35 mouse cellular contexts compared by ENCODE assay signal in genomic region chr10:52388922-52389430, GRCm38 (mm10). TPM values are rescaled to one million over a fixed set of nuclear protein-coding genes. Genes with fewer than 3 reads are reported as not detected.
A peak's percentile ranks its signal among the peaks of the same experiment; 100 is the strongest.
DNase-seq lines count a peak whose midpoint lies in the region; ATAC-seq and TF ChIP-seq lines count a peak whose summit lies in the region.
"Had no signal": no experiment of that assay in that cellular context is flagged by ENCODE, and none has a peak within 500 bp of the region (broad histone marks: within the 10 kb centered on the region; RNA-seq: fewer than 3 reads in every experiment).

Gene Nepn (plus strand): TSS chr10:52388972.

- in situ Hi-C loops in CH12.LX (cut with MboI; ENCODE audit: low pct_ligation_motif_present, low pct_unique_long_range_greater_than_20kb, low sequenced_read_pairs) = loop anchor here (5.0 to 25.0 kb wide), 2 partner anchors 157 to 277 kb away; partner anchors contain the start of gene Dcbld1

- no peak within 1 kb of the TSS for H3K4me3 ChIP-seq in heart, embryonic 16.5 days (ENCODE audit: low read length)
- no peak within 1 kb of the TSS for H3K4me3 ChIP-seq in CH12.LX (replicated peaks in 1 of 3; ENCODE audit: low read depth in 2 of 3, low read length in 2 of 3, poor library complexity in 1 of 3)
- H3K4me3 ChIP-seq in embryonic facial prominence, embryonic 10.5 days = no peak within 1 kb of the TSS
- no peak within 1 kb of the TSS for H3K4me3 ChIP-seq in limb, embryonic 12.5 days (replicated peaks)
- H3K4me3 ChIP-seq in forebrain, embryonic 11.5 days (ENCODE audit: low read depth, low read length) = no peak within 1 kb of the TSS
- H3K4me3 ChIP-seq: embryonic facial prominence, embryonic 13.5 days; erythroblast, embryonic 14.5 days; forebrain, embryonic 12.5 days; heart, embryonic 10.5 days; liver, embryonic 12.5 days; megakaryocyte, embryonic 14.5 days; midbrain, embryonic 12.5 days; neural tube, embryonic 13.5 days had no signal

- no peaks in the 10 kb centered on the region for H3K27me3 ChIP-seq in heart, embryonic 16.5 days (ENCODE audit: control insufficient read depth, insufficient read depth, low read length)
- H3K27me3 ChIP-seq in CH12.LX (replicated peaks) = no peaks in the 10 kb centered on the region
- H3K27me3 ChIP-seq in embryonic facial prominence, embryonic 10.5 days (replicated peaks; ENCODE audit: low read depth, poor library complexity, severe bottlenecking) = no peaks in the 10 kb centered on the region
- no peaks in the 10 kb centered on the region for H3K27me3 ChIP-seq in limb, embryonic 12.5 days
- no peaks in the 10 kb centered on the region for H3K27me3 ChIP-seq in forebrain, embryonic 11.5 days (ENCODE audit: control insufficient read depth, insufficient read depth, low read length)
- H3K27me3 ChIP-seq: embryonic facial prominence, embryonic 13.5 days; forebrain, embryonic 12.5 days; liver, embryonic 12.5 days; midbrain, embryonic 12.5 days; neural tube, embryonic 13.5 days had no signal

- H3K4me2 ChIP-seq in heart, embryonic 16.5 days (ENCODE audit: low read depth, low read length) = no peak within 1 kb of the TSS
- peak within 1 kb of the TSS; percentile 15; the same call in 1 of the 2 replicates for H3K4me2 ChIP-seq in CH12.LX (ENCODE audit: insufficient read depth, low read depth, poor library complexity, severe bottlenecking)
- H3K4me2 ChIP-seq in limb, embryonic 12.5 days = no peak within 1 kb of the TSS
- H3K4me2 ChIP-seq in forebrain, embryonic 11.5 days (ENCODE audit: low read depth, low read length, severe bottlenecking) = no peak within 1 kb of the TSS
- H3K4me2 ChIP-seq: embryonic facial prominence, embryonic 13.5 days; forebrain, embryonic 12.5 days; hindbrain, embryonic 14.5 days; liver, embryonic 12.5 days; midbrain, embryonic 12.5 days; neural tube, embryonic 13.5 days had no signal

- H3K9me3 ChIP-seq in heart, embryonic 16.5 days (replicated peaks; ENCODE audit: control insufficient read depth, low read length) = no peaks in the 10 kb centered on the region
- no peaks in the 10 kb centered on the region for H3K9me3 ChIP-seq in CH12.LX (replicated peaks; ENCODE audit: low read length)
- H3K9me3 ChIP-seq in embryonic facial prominence, embryonic 10.5 days = no peaks in the 10 kb centered on the region
- H3K9me3 ChIP-seq in limb, embryonic 12.5 days = no peaks in the 10 kb centered on the region
- no peaks in the 10 kb centered on the region for H3K9me3 ChIP-seq in forebrain, embryonic 11.5 days (ENCODE audit: control insufficient read depth, low read length)
- H3K9me3 ChIP-seq: embryonic facial prominence, embryonic 13.5 days; forebrain, embryonic 12.5 days; heart, embryonic 10.5 days; liver, embryonic 12.5 days; megakaryocyte, embryonic 14.5 days; midbrain, embryonic 12.5 days; neural tube, embryonic 13.5 days had no signal

- TF ChIP-seq EP300 in CH12.LX (IDR thresholded peaks at IDR 0.05; ENCODE audit: low read length) = no peak

- no peak for TF ChIP-seq RAD21 in CH12.LX (IDR thresholded peaks at IDR 0.05; ENCODE audit: low read depth, low read length)

- no peaks in the 10 kb centered on the region for H3K36me3 ChIP-seq in heart, embryonic 16.5 days (ENCODE audit: control insufficient read depth, insufficient read depth)
- H3K36me3 ChIP-seq in CH12.LX (replicated peaks in 1 of 2; ENCODE audit: control insufficient read depth in 1 of 2, insufficient read depth in 1 of 2, low read length in 1 of 2) = no peaks in the 10 kb centered on the region
- H3K36me3 ChIP-seq in embryonic facial prominence, embryonic 10.5 days (replicated peaks) = no peaks in the 10 kb centered on the region
- no peaks in the 10 kb centered on the region for H3K36me3 ChIP-seq in limb, embryonic 12.5 days
- no peaks in the 10 kb centered on the region for H3K36me3 ChIP-seq in forebrain, embryonic 11.5 days (ENCODE audit: control insufficient read depth, insufficient read depth, low read length)
- H3K36me3 ChIP-seq: embryonic facial prominence, embryonic 13.5 days; forebrain, embryonic 12.5 days; heart, embryonic 10.5 days; liver, embryonic 12.5 days; midbrain, embryonic 12.5 days; neural tube, embryonic 13.5 days had no signal

- no peak for TF ChIP-seq CTCF in CH12.LX (conservative IDR thresholded peaks at IDR 0.05 in 1 of 2, IDR thresholded peaks at IDR 0.05 in 1 of 2; ENCODE audit: low read depth in 2 of 2, low read length in 2 of 2)

- DNase-seq in heart, adult 9 months (ENCODE audit: low spot score in 2 of 2) = no peak
- no peak for DNase-seq in CH12.LX (ENCODE audit: extremely low read depth)
- no peak for DNase-seq in embryonic facial prominence, embryonic 10.5 days (ENCODE audit: low spot score)
- no peak for DNase-seq in cerebellum, postnatal 14 days
- no peak for DNase-seq in forebrain, embryonic 11.5 days (ENCODE audit: low spot score)
- DNase-seq: adrenal gland, postnatal 25 days; cerebellum, adult 2 months; cerebellum, postnatal 36 days; forebrain, postnatal 0 days; gastrocnemius, postnatal 25 days; kidney, postnatal 4 days; left cerebral cortex, postnatal 4 days; liver, postnatal 0 days; lung, postnatal 4 days; thymus, postnatal 25 days had no signal

- H3K27ac ChIP-seq in heart, embryonic 16.5 days (ENCODE audit: low read length) = peak within 1 kb of the TSS; percentile 63
- H3K27ac ChIP-seq in CH12.LX (ENCODE audit: insufficient read depth, low read depth) = no peak within 1 kb of the TSS
- H3K27ac ChIP-seq in embryonic facial prominence, embryonic 10.5 days (replicated peaks) = peak within 1 kb of the TSS; percentile 30; the same call in 1 of the 2 replicates
- H3K27ac ChIP-seq in limb, embryonic 12.5 days = peak within 1 kb of the TSS; percentile 42
- H3K27ac ChIP-seq in forebrain, embryonic 11.5 days (ENCODE audit: low read depth, low read length) = no peak within 1 kb of the TSS
- H3K27ac ChIP-seq: embryonic facial prominence, embryonic 13.5 days; forebrain, embryonic 12.5 days; heart, embryonic 10.5 days; hindbrain, embryonic 14.5 days; kidney, postnatal 0 days; liver, embryonic 12.5 days; midbrain, embryonic 12.5 days; neural tube, embryonic 13.5 days had no signal

- TF ChIP-seq POLR2A in CH12.LX (IDR thresholded peaks at IDR 0.05; ENCODE audit: low read depth, low read length) = no peak

- 0 out of 2 replicates have a peak, but pooled peaks have one; percentile 18 for ATAC-seq in heart, embryonic 16.5 days (replicated peaks; ENCODE audit: extremely low read depth, insufficient read depth, low FRiP score)
- no peak for ATAC-seq in limb, embryonic 12.5 days (ENCODE audit: insufficient number of reproducible peaks, insufficient read depth, low FRiP score, low TSS enrichment, low read depth)
- no peak for ATAC-seq in forebrain, embryonic 11.5 days (replicated peaks; ENCODE audit: low FRiP score)
- ATAC-seq: CD4-positive, CD25-positive, alpha-beta regulatory T cell, adult 4 months; forebrain, postnatal 0 days; intestine, postnatal 0 days; liver, embryonic 12.5 days; liver, postnatal 0 days had no signal

- 69% methylated on average over 5 of the region's 5 CpGs for WGBS in heart, embryonic 16.5 days
- WGBS in embryonic facial prominence, embryonic 10.5 days = 86% methylated on average over 5 of the region's 5 CpGs
- WGBS in limb, embryonic 12.5 days = 72% methylated on average over 5 of the region's 5 CpGs
- 84% methylated on average over 5 of the region's 5 CpGs for WGBS in forebrain, embryonic 11.5 days

- H3K4me1 ChIP-seq in heart, embryonic 16.5 days (ENCODE audit: control insufficient read depth, insufficient read depth, low read length) = peaks cover 3% of the 10 kb centered on the region; the same call in 1 of the 2 replicates
- no peaks in the 10 kb centered on the region for H3K4me1 ChIP-seq in CH12.LX (ENCODE audit: control insufficient read depth in 1 of 2, insufficient read depth in 2 of 2)
- peaks cover 13% of the 10 kb centered on the region for H3K4me1 ChIP-seq in embryonic facial prominence, embryonic 10.5 days
- H3K4me1 ChIP-seq in limb, embryonic 12.5 days (replicated peaks) = peaks cover 12% of the 10 kb centered on the region; the same call in 1 of the 2 replicates
- H3K4me1 ChIP-seq in forebrain, embryonic 11.5 days (replicated peaks; ENCODE audit: control insufficient read depth, insufficient read depth, low read length) = no peaks in the 10 kb centered on the region
- H3K4me1 ChIP-seq: forebrain, embryonic 12.5 days; heart, embryonic 10.5 days; liver, embryonic 12.5 days; midbrain, embryonic 12.5 days had no signal

- dilution Hi-C loops in CH12.LX (cut with MboI; ENCODE audit: extremely low pct_ligation_motif_present, extremely low pct_unique_long_range_greater_than_20kb, low sequenced_read_pairs) = no loop called here

- no peak within 1 kb of the TSS for H3K9ac ChIP-seq in heart, embryonic 16.5 days (ENCODE audit: low read length)
- H3K9ac ChIP-seq in CH12.LX (ENCODE audit: insufficient read depth, low read depth) = no peak within 1 kb of the TSS
- no peak within 1 kb of the TSS for H3K9ac ChIP-seq in limb, embryonic 12.5 days (replicated peaks)
- no peak within 1 kb of the TSS for H3K9ac ChIP-seq in forebrain, embryonic 11.5 days (ENCODE audit: low read length)
- H3K9ac ChIP-seq: embryonic facial prominence, embryonic 13.5 days; forebrain, embryonic 12.5 days; forebrain, postnatal 0 days; hindbrain, embryonic 14.5 days; liver, embryonic 12.5 days; liver, postnatal 0 days; midbrain, embryonic 12.5 days; neural tube, embryonic 13.5 days had no signal

- no peaks in the 10 kb centered on the region for H3K79me2 ChIP-seq in CH12.LX (replicated peaks; ENCODE audit: control insufficient read depth, extremely low read depth, insufficient read depth, poor library complexity, severe bottlenecking)

TF ChIP-seq in CH12.LX, 34 proteins besides CTCF, POLR2A, EP300 and RAD21 (continues in another document):
- TF ChIP-seq JUN (IDR thresholded peaks at IDR 0.05; ENCODE audit: insufficient read depth, low read depth, low read length) (no peak), TBP (conservative IDR thresholded peaks at IDR 0.05; ENCODE audit: low read depth, low read length) (no peak), IRF4 (IDR thresholded peaks at IDR 0.05; ENCODE audit: low read depth, low read length) (no peak), CHD2 (IDR thresholded peaks at IDR 0.05; ENCODE audit: low read length) (no peak), ZKSCAN1 (IDR thresholded peaks at IDR 0.05; ENCODE audit: borderline replicate concordance, low read depth, low read length) (no peak), KAT2A (IDR thresholded peaks at IDR 0.05; ENCODE audit: insufficient replicate concordance, low read length) (no peak), RCOR1 (conservative IDR thresholded peaks at IDR 0.05; ENCODE audit: low read depth, low read length) (no peak), MEF2A (IDR thresholded peaks at IDR 0.05; ENCODE audit: borderline replicate concordance, low read depth, low read length) (no peak)

RNA-seq across cellular contexts. Expression of gene Nepn, which starts in this region (rescaled TPM):
- not detected in 2 replicates for polyA plus RNA-seq in heart, embryonic 16.5 days (2015; fragmentation: Nextera tagmentation; extraction: Ambion mirVana)
- total RNA-seq in CH12.LX (2012; rRNA removed) = not detected in 2 replicates
- total RNA-seq in CH12.LX (2014; rRNA removed) = not detected in 2 replicates
- polyA plus RNA-seq in CH12.LX (2012; ENCODE audit: insufficient read length, low read depth) = 0.14 TPM in 1 of 2 replicates, not detected in the other
- not detected in 2 replicates for polyA plus RNA-seq in embryonic facial prominence, embryonic 10.5 days (2016; fragmentation: Nextera tagmentation; extraction: Ambion mirVana)
- 0.14 TPM in 1 of 2 replicates, not detected in the other for polyA plus RNA-seq in limb, embryonic 12.5 days (2016; fragmentation: Nextera tagmentation; extraction: Ambion mirVana)
- not detected in 2 replicates for polyA plus RNA-seq in forebrain, embryonic 11.5 days (2014; fragmentation: Nextera tagmentation; extraction: Ambion mirVana)
- total RNA-seq: forebrain, postnatal 0 days; heart, postnatal 10 days; hematopoietic stem cell, adult 5-6 weeks; layer of hippocampus, adult 8-10 months; layer of hippocampus, postnatal 25 days; left cerebral cortex, adult 8-10 months; left cerebral cortex, postnatal 4 days had no signal
- polyA plus RNA-seq: CD4-positive, CD25-positive, alpha-beta regulatory T cell, adult 4 months; embryonic facial prominence, embryonic 13.5 days; erythroblast, embryonic 14.5 days; forebrain, embryonic 12.5 days; forebrain, postnatal 0 days; hindbrain, embryonic 14.5 days; liver, postnatal 0 days; lung, embryonic 16.5 days; midbrain, embryonic 12.5 days; neural tube, embryonic 13.5 days had no signal

Comparison
In these comparisons a context has a peak if more than half of its experiments do, and no peak if none do; other contexts are left out.
1. Peak in ATAC-seq and H3K27ac ChIP-seq in heart, embryonic 16.5 days; RNA of the gene not detected or under 1 TPM.
2. H3K27ac ChIP-seq: peak in embryonic facial prominence, embryonic 10.5 days (single experiment) and limb, embryonic 12.5 days (single experiment); none in CH12.LX (single experiment) and forebrain, embryonic 11.5 days (single experiment).